Mouse (Mus musculus) heart, embryonic 11.5 days (tissue): ENCODE data around the gene Iqschfp. TPM values are rescaled to one million over a fixed set of nuclear protein-coding genes. Genes with fewer than 3 reads are reported as not detected.

Experiments used
- ATAC-seq: fragments of 200-750 bp; cut with Nextera tagmentation; replicated peaks from 2 replicates; pipeline ENCODE4 v1.8.0; 2017; ENCODE audit warnings: moderate library complexity; ENCODE audit not compliant: insufficient number of reproducible peaks, low FRiP score, low TSS enrichment
- H3K27ac ChIP-seq: fragments of 300-500 bp; sonication (generic); 2 replicates; pipeline ENCODE4 v1.5.1; 2014; ENCODE audit warnings: mild to moderate bottlenecking, low read depth, low read length
- H3K27me3 ChIP-seq: fragments of 300-500 bp; sonication (generic); 2 replicates; pipeline ENCODE4 v1.6.1; 2014; ENCODE audit warnings: mild to moderate bottlenecking, low read length, mixed read lengths; ENCODE audit not compliant: control insufficient read depth, insufficient read depth
- H3K36me3 ChIP-seq: fragments of 300-500 bp; sonication (generic); 2 replicates; pipeline ENCODE4 v1.6.1; 2014; ENCODE audit warnings: mild to moderate bottlenecking, low read length, moderate library complexity, mixed read lengths; ENCODE audit not compliant: control insufficient read depth, insufficient read depth
- H3K4me1 ChIP-seq: fragments of 300-500 bp; sonication (generic); 2 replicates; pipeline ENCODE4 v1.6.1; 2014; ENCODE audit warnings: low read length; ENCODE audit not compliant: control insufficient read depth, insufficient read depth
- H3K4me2 ChIP-seq: fragments of 300-500 bp; sonication (generic); 2 replicates; pipeline ENCODE4 v1.6.1; 2014; ENCODE audit warnings: mild to moderate bottlenecking, moderate library complexity
- H3K4me3 ChIP-seq: fragments of 300-500 bp; sonication (generic); 2 replicates; pipeline ENCODE4 v1.5.1; 2014; ENCODE audit warnings: low read depth, low read length
- H3K9ac ChIP-seq: fragments of 300-500 bp; sonication (generic); 2 replicates; pipeline ENCODE4 v1.6.1; 2014; ENCODE audit warnings: mild to moderate bottlenecking, low read depth, low read length, moderate library complexity
- H3K9me3 ChIP-seq: fragments of 300-500 bp; sonication (generic); replicated peaks from 2 replicates; pipeline ENCODE4 v1.6.1; 2016; ENCODE audit warnings: low read length; ENCODE audit not compliant: control insufficient read depth
- WGBS: fragments of 180-500 bp; shearing (Covaris S2); extraction: QIAGEN DNeasy Blood & Tissue Kit; methylation state at CpG from one replicate; pipeline ENCODE4 v1.1.7; 2014; ENCODE audit not compliant: insufficient replicate concordance; 5-methylcytosine and 5-hydroxymethylcytosine counted together
- polyA plus RNA-seq: library from polyadenylated mRNA; unstranded; fragments of >200 nt; fragmentation: Nextera tagmentation; extraction: Ambion mirVana; gene quantifications from 2 replicates; pipeline ENCODE4 v1.2.1, GENCODE M21; 2014

Gene Iqschfp
- polyA plus RNA-seq, 1 experiment from 2014 or later = 0.26 TPM

- no peak overlapping the region for H3K4me2 ChIP-seq
- H3K9ac ChIP-seq = no peak overlapping the region
- 81% methylated on average over 9 of the region's 9 CpGs for WGBS
- H3K4me3 ChIP-seq = no peak overlapping the region
- no peaks in the 10 kb centered on the region for H3K9me3 ChIP-seq
- ATAC-seq = no peak
- no peaks in the 10 kb centered on the region for H3K36me3 ChIP-seq
- no peak overlapping the region for H3K27ac ChIP-seq
- peaks cover 25% of the 10 kb centered on the region for H3K4me1 ChIP-seq
- no peaks in the 10 kb centered on the region for H3K27me3 ChIP-seq
These were observed 664.9 kb downstream of the Iqschfp start for GRCm38 (mm10) chr3:68556891-68557290.

GRCm38 (mm10) chr3:68558744-68559143, 666.7 kb downstream of the Iqschfp start:
- Histone ChIP-seq H3K4me3 (no peak overlapping the region), H3K27me3 (no peaks in the 10 kb centered on the region), H3K36me3 (no peaks in the 10 kb centered on the region), H3K9me3 (no peaks in the 10 kb centered on the region), H3K9ac (no peak overlapping the region), H3K4me1 (peaks cover 21% of the 10 kb centered on the region), H3K27ac (no peak overlapping the region), H3K4me2 (no peak overlapping the region)
- 34% methylated on average over 6 of the region's 6 CpGs for WGBS
- ATAC-seq = no peak

- Histone ChIP-seq H3K27ac (no peak overlapping the region), H3K36me3 (no peaks in the 10 kb centered on the region), H3K4me2 (no peak overlapping the region), H3K27me3 (no peaks in the 10 kb centered on the region), H3K4me1 (peaks cover 18% of the 10 kb centered on the region), H3K9ac (no peak overlapping the region), H3K4me3 (no peak overlapping the region), H3K9me3 (no peaks in the 10 kb centered on the region)
- WGBS = 83% methylated on average over 5 of the region's 5 CpGs
- ATAC-seq = no peak
These were observed 668.0 kb downstream of the Iqschfp start for GRCm38 (mm10) chr3:68560057-68560456.

- 61% methylated on average over 2 of the region's 2 CpGs for WGBS
- Histone ChIP-seq H3K4me2 (no peak overlapping the region), H3K9ac (no peak overlapping the region), H3K9me3 (no peaks in the 10 kb centered on the region), H3K27me3 (no peaks in the 10 kb centered on the region), H3K4me1 (peaks cover 20% of the 10 kb centered on the region), H3K4me3 (no peak overlapping the region), H3K27ac (no peak overlapping the region), H3K36me3 (no peaks in the 10 kb centered on the region)
- ATAC-seq = no peak
These were observed 670.8 kb downstream of the Iqschfp start for GRCm38 (mm10) chr3:68562838-68563237.

- 79% methylated on average over 8 of the region's 8 CpGs for WGBS
- no peak overlapping the region for H3K9ac ChIP-seq
- peaks cover 18% of the 10 kb centered on the region for H3K4me1 ChIP-seq
- no peak overlapping the region for H3K27ac ChIP-seq
- H3K4me3 ChIP-seq = no peak overlapping the region
- no peaks in the 10 kb centered on the region for H3K27me3 ChIP-seq
- no peak for ATAC-seq
- no peaks in the 10 kb centered on the region for H3K36me3 ChIP-seq
- no peak overlapping the region for H3K4me2 ChIP-seq
- no peaks in the 10 kb centered on the region for H3K9me3 ChIP-seq
These were observed 671.9 kb downstream of the Iqschfp start for GRCm38 (mm10) chr3:68563922-68564321.

GRCm38 (mm10) chr3:68564978-68565674, 673.1 kb downstream of the Iqschfp start:
- Histone ChIP-seq H3K4me2 (no peak overlapping the region), H3K27ac (no peak overlapping the region), H3K9me3 (no peaks in the 10 kb centered on the region), H3K9ac (no peak overlapping the region), H3K27me3 (no peaks in the 10 kb centered on the region), H3K36me3 (no peaks in the 10 kb centered on the region), H3K4me1 (peaks cover 18% of the 10 kb centered on the region; the same call in 1 of the 2 replicates), H3K4me3 (no peak overlapping the region)
- ATAC-seq = no peak
- 79% methylated on average over 10 of the region's 10 CpGs for WGBS

GRCm38 (mm10) chr3:68565675-68566055, 673.6 kb downstream of the Iqschfp start:
- no peak overlapping the region for H3K4me3 ChIP-seq
- no peak overlapping the region for H3K4me2 ChIP-seq
- no peaks in the 10 kb centered on the region for H3K9me3 ChIP-seq
- no peaks in the 10 kb centered on the region for H3K27me3 ChIP-seq
- 73% methylated on average over 4 of the region's 4 CpGs for WGBS
- H3K36me3 ChIP-seq = no peaks in the 10 kb centered on the region
- peaks cover 18% of the 10 kb centered on the region; the same call in 1 of the 2 replicates for H3K4me1 ChIP-seq
- H3K27ac ChIP-seq = no peak overlapping the region
- H3K9ac ChIP-seq = no peak overlapping the region
- ATAC-seq = no peak; the same call in 1 of the 2 replicates

- Histone ChIP-seq H3K4me2 (no peak overlapping the region), H3K9me3 (no peaks in the 10 kb centered on the region), H3K9ac (no peak overlapping the region), H3K27me3 (no peaks in the 10 kb centered on the region), H3K4me1 (peaks cover 24% of the 10 kb centered on the region), H3K27ac (no peak overlapping the region), H3K4me3 (no peak overlapping the region), H3K36me3 (no peaks in the 10 kb centered on the region)
- ATAC-seq = no peak
- WGBS = 77% methylated on average over 7 of the region's 7 CpGs
These were observed 675.5 kb downstream of the Iqschfp start for GRCm38 (mm10) chr3:68567581-68567980.

- Histone ChIP-seq H3K9me3 (no peaks in the 10 kb centered on the region), H3K4me3 (no peak overlapping the region), H3K4me2 (no peak overlapping the region), H3K9ac (no peak overlapping the region), H3K36me3 (no peaks in the 10 kb centered on the region), H3K27me3 (no peaks in the 10 kb centered on the region), H3K27ac (peak overlapping the region; percentile 42; the same call in 1 of the 2 replicates), H3K4me1 (peaks cover 26% of the 10 kb centered on the region)
- no peak for ATAC-seq
- WGBS = 78% methylated on average over 3 of the region's 3 CpGs
These were observed 676.1 kb downstream of the Iqschfp start for GRCm38 (mm10) chr3:68568149-68568548.
